Mouse (Mus musculus) bone marrow, adult 2 months (tissue): ENCODE data around the gene Igfbp7.

Source experiments
- CTCF ChIP-seq: fragments of 200-500 bp; IDR thresholded peaks from 2 replicates; pipeline ENCODE4 v1.5.1; 2011; ENCODE audit warnings: low read length, control low read depth; ENCODE audit not compliant: control insufficient read depth, insufficient read depth
- POLR2A ChIP-seq: fragments of 200-500 bp; IDR thresholded peaks from 2 replicates; pipeline ENCODE4 v1.6.1; 2011; ENCODE audit warnings: low read depth, mild to moderate bottlenecking, control low read depth, low read length, borderline replicate concordance; ENCODE audit not compliant: control insufficient read depth

GRCm38 (mm10) chr5:77324936-77325335, 82.9 kb downstream of the Igfbp7 start:
- TF ChIP-seq POLR2A (no peak), CTCF (no peak)
